Mouse (Mus musculus) regulatory T cell (primary cell): ENCODE measurements around the gene Cux1.

Experiments used
- in situ Hi-C: fragments of 300-600 bp; cut with MboI, MseI; formaldehyde crosslinking; loops from one replicate; pipeline ENCODE4 v1.15.1; 2025; ENCODE audit warnings: high pct_unique_total_duplicates

The Cux1 gene

GRCm38 (mm10) chr5:136428498-136429060, 138.7 kb downstream of the Cux1 start:
- in situ Hi-C loops: no loop called here

GRCm38 (mm10) chr5:136427772-136428497, 139.4 kb downstream of the Cux1 start:
- in situ Hi-C loops: no loop called here

DNA sequence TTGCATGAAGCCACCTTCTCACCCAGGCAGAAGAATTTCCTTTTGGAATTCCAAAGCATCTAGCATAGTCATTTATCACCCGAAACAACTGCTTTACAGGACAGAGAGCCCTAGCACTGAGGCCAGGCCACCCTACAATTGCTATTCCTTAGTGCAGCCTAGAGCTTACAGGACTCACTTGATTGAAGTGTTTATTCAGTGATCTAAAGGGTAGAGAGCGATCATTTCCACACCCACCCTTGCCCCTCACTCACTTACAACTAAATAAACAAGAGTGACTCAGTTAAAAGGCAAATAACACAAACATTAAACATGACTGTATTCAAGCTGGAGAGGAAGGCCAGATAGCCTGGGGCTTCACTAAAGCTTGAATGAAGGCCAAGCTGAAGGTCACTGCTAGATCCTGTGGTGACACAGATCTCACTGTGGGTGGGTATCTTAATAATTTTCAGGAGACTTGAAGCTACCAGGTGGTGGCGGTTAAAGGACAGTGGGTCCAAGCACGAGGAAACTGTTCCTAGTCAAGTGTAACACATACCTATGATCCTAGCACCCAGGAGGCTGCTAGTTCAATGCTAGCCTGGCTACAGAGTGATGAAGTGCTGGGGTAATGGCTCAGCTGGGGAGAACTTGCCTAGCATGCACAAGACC, 140.0 kb downstream of the Cux1 start:
- in situ Hi-C loops: no loop called here

DNA sequence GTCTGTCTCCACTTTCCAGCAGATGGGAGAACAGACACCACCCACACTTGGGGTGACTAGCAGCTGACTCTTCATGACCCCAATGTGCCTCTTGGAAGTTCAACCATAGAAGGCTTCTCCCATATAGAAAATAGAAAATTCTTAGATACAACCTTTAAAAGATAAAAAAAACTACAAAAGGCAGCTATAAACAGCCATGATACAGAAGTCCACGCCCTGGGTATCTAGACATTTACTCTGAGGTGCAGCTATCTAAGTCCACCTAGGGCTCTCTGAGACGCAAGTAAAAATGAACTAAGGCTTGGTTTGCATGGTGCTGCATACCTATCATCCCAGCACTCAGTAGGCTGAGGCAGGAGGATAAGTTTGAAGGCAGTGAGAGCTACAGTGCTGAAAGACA, 144.3 kb downstream of the Cux1 start:
- in situ Hi-C loops: no loop called here

DNA sequence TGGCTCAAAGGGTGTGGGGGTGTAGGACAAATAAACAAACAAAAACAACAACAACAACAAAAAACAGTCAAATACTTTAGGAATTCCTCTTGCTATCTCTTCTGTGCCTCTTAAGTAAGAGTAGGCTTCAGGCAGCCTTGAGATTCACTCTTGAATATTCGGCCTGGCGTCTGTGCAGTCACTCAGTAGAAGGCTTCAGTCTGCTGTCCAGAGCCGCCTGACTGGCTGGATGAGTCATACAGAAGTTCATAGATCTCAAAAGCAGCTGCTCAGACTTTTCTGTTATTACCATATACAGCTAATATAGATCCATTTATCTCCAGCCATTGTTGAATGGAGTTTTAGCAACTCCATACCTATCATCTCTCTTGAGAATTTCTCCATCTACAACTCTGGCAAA, 145.4 kb downstream of the Cux1 start:
- in situ Hi-C loops: no loop called here

DNA sequence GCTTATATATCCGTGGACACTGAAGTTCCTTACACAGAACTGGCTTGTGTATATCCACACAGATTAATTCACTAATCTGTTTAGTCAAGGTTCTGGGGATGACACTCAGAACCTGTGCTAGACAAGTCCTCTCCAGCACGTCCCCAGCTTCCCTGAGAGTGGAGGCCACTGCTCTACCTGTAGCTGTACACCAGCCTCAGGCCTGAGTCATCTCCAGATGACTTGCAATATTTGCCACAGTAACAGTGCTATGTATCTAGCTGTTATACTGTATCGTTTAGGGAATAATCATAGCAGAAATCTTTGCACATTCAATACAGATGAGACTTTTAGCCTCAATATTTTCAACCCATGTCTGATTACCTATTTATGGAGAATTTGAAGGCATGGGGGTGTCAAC, 146.0 kb downstream of the Cux1 start:
- in situ Hi-C loops: no loop called here

DNA sequence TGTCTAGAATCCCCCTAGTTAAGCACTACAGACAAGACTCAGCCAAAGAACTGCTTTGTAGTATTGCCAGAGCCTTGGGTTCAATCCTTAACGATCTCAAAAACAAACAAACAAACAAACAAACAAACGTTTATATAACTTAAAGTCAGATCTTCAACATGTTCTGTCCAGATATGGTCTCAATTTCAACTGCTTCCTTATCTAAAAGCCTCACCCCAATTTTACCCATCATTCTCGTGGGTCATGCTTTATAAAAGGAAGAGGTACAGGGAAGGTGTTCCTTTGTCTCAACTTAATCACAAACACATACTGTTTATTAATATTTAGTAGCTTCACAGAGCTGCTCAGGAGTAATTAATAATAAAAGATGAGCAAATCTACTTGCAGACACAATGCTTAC, 146.9 kb downstream of the Cux1 start:
- in situ Hi-C loops: no loop called here

DNA sequence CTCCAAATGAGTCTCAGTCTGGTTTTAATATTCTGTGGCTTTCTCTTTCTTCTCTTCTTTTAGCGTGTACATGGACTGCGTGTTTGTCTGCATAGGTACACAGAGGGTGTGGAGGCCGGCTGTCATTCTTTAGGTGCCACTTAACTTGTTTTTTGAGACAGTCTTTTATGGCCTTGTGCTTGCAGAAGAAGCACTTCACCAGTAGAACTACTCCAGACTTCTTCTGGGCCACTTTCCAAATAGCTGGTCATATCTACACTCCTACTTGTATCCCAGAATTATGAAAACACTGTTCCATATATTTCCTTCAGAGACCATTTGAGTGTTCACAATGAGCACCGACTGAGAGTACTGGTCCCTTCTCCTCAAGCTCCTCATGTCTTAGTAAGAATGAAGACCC, 149.4 kb downstream of the Cux1 start:
- in situ Hi-C loops: no loop called here

- in situ Hi-C loops: no loop called here
These were observed 152.8 kb downstream of the Cux1 start for GRCm38 (mm10) chr5:136414479-136414878.

DNA sequence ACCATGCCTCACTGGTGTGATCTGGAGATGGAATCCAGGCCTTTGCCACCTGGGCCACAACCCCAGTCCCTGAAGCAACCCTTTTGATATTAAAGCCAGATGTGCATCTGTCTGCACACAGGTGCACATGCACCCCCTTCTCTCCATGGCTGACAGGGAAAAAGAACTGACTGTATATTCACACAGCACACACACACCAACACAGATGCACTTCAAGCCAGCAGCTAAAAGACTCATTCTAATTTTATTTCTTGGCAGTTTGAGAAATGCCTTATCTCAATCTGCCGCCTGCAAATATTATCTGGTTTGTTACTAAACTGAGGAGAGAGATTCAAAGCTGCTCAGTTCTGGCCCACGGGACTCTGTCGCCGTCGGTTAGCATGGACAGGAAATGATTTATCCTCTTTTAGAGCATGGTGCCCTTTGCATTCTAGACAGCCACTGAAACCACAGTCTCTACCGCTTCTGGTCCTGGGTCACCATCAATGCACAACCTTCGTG, 156.6 kb downstream of the Cux1 start:
- in situ Hi-C loops: no loop called here

GRCm38 (mm10) chr5:136406357-136406756, 160.9 kb downstream of the Cux1 start:
- in situ Hi-C loops: no loop called here

GRCm38 (mm10) chr5:136403565-136403961, 163.7 kb downstream of the Cux1 start:
- in situ Hi-C loops: no loop called here

DNA sequence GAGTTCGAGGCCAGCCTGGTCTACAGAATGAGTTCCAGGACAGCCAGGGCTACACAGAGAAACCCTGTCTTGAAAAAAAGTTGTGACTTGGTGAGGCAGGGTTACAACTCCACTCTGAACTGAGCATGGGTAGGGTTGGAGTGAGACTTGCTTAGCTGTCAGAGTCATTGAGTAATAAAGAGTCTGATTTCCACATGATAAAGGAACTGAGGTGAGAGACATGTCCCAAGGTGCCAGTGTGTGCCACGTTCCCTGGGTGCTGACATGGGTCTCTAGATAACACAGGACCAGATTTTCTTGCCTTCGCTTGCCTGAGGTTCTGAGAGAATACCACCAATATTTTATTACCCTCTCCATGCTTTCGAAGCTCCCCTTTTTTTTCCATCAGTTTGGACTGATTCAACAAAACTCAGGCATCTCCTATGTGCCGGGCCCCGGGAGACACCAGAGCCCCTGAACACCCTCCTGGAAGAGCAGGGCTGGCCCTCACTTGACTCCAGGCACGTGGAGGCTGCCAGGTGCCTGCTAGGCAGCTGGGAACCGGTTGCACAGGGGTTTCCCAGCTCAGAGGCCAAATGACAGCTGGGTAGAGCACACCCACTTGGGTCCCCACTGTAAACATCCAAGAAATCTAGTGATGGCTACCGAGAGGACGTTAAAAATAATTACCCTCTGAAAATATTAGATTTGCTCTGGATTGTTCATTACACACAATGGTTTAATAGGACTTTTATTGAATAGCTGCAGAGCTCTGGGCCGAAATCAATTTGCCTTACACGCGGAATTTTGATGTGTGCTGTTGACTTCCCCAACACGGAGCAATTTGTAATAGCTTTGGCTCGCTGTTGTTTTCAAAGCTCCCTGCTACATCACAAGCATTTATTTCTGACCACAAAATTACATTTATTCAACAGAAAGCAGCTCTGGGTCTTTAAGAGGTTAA, 164.4 kb downstream of the Cux1 start:
- in situ Hi-C loops: no loop called here

DNA sequence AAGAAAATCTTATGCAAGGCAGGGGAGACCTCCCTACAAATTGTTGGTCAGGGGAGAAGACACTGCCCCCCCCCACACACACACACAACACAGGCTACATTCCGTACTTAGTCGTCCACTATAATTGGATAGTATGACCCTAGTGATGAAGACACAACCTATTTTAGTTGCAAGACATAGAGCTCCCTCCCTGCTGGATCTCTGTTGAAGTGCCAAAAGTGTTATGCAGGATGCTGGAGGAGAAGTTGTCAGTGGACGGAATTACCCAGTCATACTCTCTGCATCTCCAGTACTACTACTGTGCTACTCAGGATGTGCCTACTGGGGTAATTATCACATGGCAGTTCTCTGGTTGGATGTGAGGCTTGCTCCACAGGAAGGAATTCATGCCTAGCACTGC, 168.6 kb downstream of the Cux1 start:
- in situ Hi-C loops: no loop called here

DNA sequence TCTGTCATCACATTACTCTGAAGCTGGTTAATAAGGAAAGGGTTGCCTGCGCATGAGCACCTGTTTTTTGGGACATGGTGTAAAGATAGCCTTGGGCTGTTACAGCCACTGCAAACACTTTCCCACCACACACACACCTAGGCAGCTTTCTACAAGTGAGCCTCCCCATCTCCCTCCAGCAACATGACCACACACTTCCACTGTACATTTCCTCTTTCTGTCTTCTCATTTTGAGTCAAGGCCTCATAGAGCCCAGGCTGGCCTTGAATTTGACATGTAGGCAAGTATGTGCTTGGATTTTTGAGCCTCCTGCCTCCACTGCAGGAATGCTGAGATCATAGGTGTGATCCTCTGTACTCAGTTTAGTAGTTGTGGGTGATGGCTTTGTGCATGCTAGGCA, 170.6 kb downstream of the Cux1 start:
- in situ Hi-C loops: no loop called here

- in situ Hi-C loops: no loop called here
These were observed 171.0 kb downstream of the Cux1 start for GRCm38 (mm10) chr5:136396256-136396655.

DNA sequence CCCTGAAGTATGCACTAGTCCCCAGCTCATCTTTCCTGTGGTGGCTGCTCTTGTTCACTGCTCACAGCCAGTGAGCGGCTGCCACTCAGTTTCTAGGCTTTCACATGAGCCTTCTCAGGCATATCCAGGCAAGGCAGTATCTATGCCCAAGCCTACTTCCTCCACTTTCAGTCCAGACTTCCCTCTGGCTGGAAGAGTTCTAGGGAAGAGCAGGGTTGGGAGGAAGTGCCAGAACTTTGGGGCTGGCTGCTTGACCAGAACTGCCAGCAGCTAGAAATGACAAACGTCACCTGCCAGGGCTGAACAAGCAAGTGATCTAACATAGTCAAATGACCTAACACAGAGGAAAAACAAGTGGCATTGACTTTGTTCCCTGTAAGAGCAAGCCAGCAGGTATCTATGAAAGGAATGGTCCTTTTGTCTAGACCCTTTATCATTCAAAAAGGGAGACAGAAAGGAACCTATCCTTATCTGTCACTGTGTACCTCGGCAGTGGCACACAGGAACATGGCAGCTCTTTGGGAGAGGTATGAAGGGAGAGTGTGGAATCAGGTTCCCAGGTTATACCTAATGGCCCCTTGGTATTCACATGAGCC, 171.6 kb downstream of the Cux1 start:
- in situ Hi-C loops: no loop called here

- in situ Hi-C loops: no loop called here
These were observed 172.6 kb downstream of the Cux1 start for GRCm38 (mm10) chr5:136394517-136395212.

GRCm38 (mm10) chr5:136393621-136394020, 173.7 kb downstream of the Cux1 start:
- in situ Hi-C loops: no loop called here

DNA sequence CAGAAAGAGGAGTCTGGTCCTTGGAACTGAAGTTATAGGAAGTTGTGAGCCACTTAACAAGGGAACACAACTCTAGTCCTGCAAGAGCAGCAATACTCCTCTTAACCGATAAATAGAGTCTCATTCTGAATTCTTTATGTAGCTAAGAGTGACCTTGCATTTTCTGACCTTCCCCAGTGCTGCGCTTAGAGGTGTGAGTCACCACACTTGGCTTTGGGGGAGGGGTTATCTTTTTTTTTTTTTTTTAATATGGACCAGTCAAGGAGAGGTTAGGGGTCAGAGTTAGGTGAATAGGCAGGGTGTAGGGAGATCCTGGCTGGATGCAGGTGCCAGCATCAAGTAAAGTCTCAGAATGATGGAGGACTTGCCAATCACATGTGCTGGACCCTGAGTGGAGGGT, 180.5 kb downstream of the Cux1 start:
- in situ Hi-C loops: no loop called here

DNA sequence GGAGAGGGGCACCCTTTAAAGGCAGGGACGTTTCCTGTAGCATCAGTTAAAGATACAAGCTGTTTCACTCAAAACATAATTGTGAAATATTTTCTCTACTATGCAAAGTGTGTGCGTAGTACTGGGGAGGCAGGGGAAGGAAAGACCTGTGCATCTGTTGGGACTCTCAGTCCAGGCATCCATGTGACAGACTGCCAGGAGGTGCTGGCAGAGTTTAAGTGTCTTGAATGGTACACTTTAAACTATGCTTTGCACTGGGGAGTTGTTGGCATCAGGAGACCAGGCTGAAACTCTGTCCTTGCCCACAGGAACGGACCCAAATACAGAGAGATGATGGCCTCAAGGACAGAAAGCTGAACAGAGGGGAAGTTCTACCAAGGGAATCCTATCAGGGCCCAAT, 182.1 kb downstream of the Cux1 start:
- in situ Hi-C loops: no loop called here
